Mouse (Mus musculus): ENCODE results near the gene Rfx1. TPM values are rescaled to one million over a fixed set of nuclear protein-coding genes. Genes with fewer than 3 reads are reported as not detected.

The Rfx1 gene
- polyA plus RNA-seq, 1 experiment = 37.9 TPM

DNA sequence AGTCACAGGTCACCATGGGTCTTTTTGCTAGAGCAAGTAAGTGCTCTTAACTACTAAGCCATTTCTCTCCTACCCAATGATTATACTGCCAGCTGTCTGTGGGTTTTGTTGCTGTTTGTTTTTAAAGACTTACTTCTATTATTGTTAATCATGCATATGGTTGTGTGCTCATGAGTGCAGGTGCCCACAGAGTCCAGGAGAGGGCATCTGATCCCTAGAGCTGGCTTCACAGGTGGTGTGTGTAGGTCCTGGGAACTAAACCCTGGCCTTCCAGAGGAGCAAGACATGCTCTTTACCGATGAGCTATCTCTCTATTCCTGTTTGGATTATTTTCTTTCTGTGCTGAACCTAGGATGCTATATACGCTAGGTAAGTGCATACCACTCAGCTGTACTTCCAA is 7.4 kb upstream of the Rfx1 start:
- no peak for DNase-seq (ENCODE audit: extremely low spot score in 1 of 2, low spot score in 1 of 2)

DNA sequence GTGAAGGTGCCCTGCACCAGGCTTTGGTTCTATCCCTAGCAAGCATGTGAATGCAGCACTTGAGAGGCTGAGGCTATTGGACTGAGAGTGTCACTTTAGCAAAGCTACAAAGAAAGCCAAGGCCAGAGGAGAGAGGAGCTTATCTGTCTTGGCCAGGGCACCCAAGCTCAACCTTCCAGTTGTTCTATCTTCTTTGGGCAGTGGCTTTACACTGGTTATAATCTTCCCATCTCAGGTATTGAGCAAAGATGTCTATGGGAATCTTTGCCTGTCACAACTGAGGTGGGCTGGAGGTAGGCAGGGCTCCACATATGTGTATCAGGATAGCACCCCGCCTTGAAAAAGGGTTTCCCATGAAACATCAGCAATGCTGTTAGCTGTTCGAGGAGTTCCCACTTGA is 6.4 kb upstream of the Rfx1 start:
- no peak for DNase-seq (ENCODE audit: extremely low spot score in 1 of 2, low spot score in 1 of 2)

DNA sequence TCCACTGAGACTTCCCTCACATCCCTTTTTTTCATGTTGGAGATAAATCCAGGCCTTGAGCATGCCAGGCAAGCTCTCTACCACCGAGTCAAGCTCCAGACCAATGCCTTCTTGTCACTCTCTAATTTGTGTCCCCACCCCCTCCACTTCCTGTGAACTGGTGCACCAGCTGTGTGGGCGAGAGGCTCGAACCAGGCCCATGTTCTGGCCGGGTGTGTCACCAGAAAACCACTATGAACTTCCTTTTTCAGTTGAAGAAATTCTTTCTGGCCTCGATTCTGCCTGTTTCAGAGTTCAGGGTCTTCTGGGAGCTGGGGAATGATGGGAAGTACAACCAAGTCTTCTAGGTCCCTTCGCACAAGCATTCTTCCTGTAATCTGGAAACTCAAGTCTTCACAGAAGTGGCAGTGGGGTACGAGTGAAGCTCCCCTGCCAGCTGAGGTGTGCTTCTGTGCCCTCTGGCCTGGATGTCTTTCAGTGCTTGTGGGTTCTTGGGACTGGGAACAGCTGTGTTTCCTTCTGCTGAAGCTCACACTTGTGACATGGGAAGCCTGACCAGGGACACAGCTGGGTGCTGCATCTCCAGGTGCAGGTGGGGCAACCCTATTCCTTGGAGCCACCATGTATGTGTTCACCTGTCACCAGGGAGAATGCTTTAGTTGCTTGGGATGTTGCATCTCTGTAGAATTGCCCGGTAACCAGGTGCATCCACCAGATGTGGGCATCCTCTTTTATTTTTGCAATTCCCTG is 2.6 kb upstream of the Rfx1 start:
- no peak for DNase-seq (ENCODE audit: extremely low spot score in 1 of 2, low spot score in 1 of 2)

DNA sequence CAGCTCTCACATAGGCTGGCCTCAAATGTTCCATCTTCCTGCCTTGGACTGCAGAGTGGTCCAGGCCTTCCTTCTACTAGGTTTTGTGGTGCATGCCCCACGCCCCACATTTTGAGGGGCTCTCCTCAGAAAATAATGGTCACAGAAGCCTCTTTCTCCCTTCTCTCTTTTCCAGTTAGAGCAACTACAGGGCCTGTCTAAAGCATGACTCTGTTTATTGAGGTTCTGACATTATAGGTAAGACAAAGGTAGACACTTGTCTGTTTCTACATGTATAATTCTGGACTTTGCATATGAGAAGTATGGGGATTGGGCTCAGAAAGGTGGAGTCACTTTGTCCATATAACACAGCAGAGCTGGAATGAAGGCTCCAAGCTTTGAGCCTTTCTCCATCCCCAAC is 1.6 kb upstream of the Rfx1 start, which contains the start of gene Gm10643:
Gene Gm10643, minus strand, starts transcription at position 101 of the 400 bp plus-strand sequence.
- DNase-seq (ENCODE audit: extremely low spot score in 1 of 2, low spot score in 1 of 2) = no peak

DNA sequence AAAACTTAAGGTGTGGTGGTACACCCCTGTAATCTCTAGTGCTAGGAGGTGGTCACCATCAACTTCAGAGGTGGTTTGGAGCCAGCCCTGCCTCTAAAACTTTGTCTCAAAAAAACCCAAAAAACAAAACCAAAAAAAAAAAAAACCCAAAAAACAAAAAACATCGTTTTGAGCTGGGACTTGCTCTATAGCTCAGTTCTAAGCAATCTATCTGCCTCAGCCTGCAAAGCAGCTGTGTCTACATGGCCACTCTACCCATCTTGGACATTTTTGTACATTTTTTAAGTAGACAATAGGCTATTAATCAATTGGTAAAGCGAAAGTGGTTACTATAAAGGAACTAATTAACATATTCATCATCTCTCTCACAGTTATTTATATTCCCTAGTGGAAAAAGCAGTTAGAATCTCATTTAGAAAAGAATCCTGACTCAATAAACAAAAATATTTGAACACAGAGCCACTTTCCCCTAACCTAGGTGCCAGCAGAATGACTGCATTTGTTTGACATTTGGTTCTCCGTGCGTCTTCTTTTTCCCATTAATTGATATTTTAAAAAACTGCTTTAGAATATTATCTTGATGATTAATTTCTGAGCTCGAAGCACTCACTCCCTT is 1.1 kb upstream of the Rfx1 start:
- no peak for DNase-seq (ENCODE audit: extremely low spot score in 1 of 2, low spot score in 1 of 2)

DNA sequence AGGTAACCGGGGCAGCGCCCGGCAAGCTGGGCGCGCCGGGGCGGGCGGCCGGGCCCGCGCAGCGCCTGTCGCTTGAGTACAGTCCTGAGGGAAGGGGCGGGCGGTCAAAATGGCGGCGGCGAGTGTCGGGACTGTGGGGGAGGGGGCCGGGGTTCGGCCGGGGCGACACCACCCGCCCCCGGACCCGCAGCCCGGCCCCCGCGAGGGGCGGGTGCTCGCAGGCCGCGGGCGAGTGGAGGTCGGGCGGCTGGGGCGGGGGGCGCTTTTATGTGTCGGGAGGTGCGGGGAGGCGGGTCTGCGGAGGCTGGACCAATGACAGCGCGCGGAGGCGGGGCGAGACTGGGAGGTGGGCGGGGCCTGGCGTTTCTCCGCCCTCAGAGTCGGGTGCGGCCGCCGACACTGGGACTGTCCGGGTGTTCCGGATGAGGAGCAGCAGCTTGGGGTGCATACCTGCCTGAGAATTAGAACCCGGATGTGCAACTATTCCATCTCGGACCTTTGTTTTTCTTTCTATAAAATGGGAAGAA is 476 bp downstream of the Rfx1 start:
- DNase-seq (ENCODE audit: extremely low spot score in 1 of 2, low spot score in 1 of 2) = peak; percentile 85 to 96

DNA sequence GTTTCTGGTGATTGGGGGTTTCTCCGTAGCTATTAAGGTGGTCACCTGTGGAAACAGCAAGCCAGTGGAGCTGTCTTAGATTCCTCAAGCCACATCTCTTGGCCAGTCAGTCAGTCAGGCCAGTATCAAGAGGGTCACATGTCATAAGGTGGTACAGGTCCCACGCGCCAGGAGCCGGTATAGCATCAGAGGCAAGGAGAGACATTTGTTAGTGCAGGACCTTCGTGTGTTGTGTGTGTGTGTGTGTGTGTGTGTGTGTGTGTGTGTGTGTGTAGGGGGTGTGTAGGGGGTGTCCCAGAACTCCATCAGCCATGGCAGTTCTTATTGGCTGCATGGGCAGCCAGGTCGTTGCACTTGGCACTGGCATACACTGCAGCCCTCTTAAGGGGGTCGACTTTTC is 1.3 kb downstream of the Rfx1 start:
- no peak for DNase-seq (ENCODE audit: extremely low spot score in 1 of 2, low spot score in 1 of 2)

DNA sequence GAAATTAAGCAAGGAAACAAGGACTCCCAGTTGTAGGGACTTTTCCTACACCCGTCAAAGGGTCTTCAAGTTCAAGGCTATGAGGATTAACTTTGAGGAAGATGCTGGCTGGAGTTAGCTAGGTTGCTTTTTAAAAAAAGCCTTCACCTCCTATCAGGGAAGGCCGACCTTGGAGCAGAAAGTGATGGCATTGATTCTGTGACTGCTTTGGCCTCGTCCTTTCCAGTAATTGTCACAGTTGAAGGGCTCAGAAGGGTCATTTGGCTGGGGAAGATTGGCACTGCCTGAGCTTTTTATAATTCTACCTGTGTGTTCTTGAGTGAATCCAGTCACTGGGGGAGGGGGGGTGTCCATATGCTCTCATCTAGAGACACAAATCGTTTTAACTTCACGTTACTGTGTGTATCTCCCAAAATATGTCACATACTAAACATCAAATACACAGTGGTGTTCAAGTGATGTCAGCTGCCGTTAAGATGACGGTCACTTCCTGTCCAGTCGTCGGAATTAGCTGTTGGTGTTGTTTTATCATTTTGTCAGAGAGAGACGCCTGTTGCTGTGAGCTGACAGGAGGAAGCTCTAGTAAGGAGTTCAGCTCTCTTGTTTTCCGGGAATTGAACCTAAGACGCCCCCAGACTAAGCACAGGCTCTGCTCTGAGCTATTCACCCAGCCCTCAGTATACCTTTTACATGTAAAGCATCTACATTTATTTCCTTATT is 1.8 kb downstream of the Rfx1 start:
- no peak for DNase-seq (ENCODE audit: extremely low spot score in 1 of 2, low spot score in 1 of 2)

DNA sequence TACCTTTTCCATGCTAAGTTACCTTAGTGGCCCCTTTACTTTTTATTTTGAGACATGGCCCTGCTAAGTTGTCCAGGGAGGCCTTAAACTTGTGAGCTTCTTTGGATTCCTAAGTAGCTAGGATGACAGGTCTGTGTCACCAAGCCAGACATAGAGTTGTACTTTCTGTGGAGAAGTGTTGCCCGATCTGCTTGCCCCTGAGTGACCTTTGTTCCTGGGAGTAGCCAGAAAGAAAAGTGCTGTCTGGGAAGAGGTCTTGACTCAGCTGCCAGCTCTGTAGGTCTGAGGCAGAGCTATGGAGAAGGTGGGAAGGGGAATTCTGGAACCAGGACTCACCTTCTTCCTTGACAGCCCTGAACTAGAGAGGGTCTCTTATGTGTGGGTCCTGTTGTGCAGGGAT is 2.5 kb downstream of the Rfx1 start:
- DNase-seq (ENCODE audit: extremely low spot score in 1 of 2, low spot score in 1 of 2) = no peak

DNA sequence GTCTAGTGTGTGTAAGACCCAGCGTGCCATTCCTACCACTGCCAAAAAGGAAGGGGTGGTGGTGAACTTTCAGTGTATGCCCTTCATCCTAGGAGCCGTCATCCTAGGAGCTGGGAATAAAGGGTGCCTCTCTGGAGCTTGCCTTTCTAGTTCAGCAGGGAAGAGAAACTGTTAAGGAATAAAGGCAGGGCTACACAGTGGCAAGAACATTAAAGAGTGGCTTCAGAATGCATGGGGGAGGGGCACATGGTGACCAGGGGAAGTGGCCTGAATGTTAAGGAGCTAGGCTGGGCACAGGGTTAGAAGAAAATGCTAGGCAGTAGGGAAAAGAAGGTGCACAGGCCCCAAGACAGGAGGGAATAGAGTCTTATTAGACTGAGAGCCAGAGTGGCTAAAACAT is 3.1 kb downstream of the Rfx1 start:
- no peak for DNase-seq (ENCODE audit: extremely low spot score in 1 of 2, low spot score in 1 of 2)

DNA sequence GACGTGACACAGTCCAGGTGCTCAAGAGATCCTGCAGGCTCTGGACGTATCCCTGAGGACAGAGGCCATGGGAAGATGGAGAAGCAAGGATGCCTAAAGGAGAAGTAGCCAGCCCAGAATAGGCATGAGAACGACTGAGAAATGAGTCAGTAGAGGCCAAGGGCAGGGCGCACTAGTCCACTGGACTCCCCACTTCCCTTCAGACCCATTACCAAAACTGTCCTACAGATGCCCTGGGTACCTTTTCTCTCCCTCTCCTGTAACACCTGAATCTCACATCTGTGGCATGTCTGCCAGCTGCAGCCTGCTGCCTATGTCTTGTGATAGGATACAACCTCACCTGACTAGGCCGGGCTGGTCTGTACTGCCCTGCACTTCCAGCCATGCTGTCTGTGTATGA is 3.6 kb downstream of the Rfx1 start:
- DNase-seq (ENCODE audit: extremely low spot score in 1 of 2, low spot score in 1 of 2) = no peak

DNA sequence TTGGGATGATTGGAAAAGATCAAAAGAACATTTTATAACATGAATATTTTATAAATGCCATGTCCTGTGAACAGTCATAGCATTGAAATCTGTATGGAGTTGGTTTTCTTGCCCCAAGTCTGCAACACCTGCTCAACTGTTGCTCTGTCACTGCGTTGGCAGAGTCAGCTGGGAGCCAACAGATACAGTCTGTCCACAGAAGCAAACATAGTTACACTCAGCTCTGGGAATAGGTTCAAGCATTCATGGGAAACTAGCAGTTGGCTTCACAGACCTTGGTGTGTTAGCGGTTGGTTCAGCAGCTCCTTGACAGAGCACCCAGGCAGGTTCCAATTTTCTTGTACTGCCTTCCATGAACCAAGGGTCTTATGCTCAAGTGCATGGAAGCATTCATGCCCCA is 4.0 kb downstream of the Rfx1 start:
- DNase-seq (ENCODE audit: extremely low spot score in 1 of 2, low spot score in 1 of 2) = peak; percentile 73 to 76

DNA sequence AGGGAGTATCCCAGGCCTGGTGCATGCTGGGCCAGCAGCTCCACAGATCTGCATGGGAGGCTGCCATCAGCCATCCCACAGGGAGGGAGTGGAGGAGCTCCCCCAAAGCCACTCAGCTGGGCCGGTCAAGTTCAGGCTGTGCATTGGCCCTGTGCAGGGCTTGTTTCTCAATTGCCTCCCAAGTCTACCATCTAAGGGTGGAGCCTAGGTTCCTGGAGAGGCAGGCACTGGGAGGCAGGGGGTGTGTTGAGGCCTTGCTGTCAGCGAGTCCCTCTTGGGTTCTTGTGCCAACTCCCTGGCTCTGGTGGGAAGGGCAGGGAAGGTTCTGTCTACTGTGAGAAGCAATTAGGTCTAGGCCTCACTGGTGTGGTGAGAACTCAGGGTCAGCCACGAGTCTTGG is 5.3 kb downstream of the Rfx1 start:
- DNase-seq (ENCODE audit: extremely low spot score in 1 of 2, low spot score in 1 of 2) = no peak

DNA sequence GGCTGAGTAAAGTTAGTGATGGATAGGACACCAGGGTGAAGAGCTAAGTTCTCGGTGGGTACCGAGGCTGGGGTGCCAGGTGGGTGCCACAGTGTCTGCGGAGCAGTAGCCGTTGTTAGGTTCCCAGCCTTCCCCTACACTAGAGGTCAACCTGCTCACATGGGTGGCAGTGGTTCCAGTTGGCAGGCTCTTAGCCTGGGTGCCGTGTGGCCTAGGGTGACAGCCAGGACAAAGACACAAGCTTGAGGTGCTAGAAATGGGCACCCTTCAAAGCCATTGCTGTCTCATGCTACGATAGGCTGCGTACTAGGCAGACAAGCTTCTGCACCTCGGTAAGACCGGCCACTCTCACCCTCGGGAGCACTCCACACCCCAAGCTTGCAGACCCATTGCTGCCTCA is 5.7 kb downstream of the Rfx1 start:
- no peak for DNase-seq (ENCODE audit: extremely low spot score in 1 of 2, low spot score in 1 of 2)

DNA sequence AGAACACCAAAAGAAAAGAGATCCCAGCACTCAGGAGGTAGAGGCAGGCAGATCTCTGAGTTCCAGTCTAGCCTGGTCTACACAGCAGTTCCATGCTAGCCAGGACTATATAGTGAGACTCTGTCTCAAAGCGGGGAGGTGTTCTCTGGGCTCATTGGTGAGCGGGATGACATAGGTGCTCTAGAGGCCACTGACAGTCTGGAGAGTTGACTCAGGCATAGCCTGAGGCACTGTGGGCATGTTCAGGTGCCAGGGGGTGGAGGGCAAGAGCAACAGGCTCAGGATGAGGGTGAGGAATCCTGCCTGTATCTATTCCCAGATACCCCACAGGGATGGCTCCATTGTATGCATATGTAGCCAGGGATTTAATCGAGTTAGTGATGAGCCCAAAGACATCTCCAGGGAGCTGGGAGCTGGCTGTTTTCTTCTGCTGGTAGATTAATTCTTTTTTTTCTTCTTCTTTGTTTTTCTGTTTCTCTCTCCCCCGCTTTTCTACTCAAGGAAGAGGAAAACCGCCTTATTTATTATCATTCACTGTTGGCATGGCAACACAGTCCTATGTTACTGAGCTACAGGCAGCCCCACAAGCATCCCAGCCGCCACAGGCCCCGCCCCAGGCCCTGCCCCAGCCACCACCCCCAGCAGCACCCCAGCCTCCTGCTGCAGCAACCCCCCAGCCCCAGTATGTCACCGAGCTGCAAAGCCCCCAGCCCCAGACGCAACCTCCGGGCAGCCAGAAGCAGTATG is 6.8 kb downstream of the Rfx1 start:
- peak in 1 of 2 experiments; percentile 47 for DNase-seq (ENCODE audit: extremely low spot score in 1 of 2, low spot score in 1 of 2)

DNA sequence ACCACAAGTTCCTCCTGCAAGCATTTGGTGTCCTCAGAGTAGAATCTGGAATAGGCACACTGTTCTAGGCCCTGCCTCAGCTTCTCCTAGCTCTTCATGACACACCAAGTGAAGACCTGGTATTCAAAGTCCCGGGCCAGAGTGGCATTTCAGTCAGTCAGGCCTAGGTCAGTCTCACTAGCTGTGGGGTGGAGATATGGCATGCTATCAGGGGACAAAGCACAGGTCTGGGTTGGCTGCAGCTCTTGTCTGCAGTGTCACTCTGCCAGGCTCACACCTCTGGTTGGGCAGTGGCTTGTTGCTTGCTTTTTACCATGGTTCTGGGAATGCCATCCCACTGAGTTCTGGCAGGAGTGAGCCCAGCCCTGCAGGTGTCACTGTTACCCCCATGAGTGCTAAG is 9.8 kb downstream of the Rfx1 start:
- DNase-seq (ENCODE audit: extremely low spot score in 1 of 2, low spot score in 1 of 2) = no peak

DNA sequence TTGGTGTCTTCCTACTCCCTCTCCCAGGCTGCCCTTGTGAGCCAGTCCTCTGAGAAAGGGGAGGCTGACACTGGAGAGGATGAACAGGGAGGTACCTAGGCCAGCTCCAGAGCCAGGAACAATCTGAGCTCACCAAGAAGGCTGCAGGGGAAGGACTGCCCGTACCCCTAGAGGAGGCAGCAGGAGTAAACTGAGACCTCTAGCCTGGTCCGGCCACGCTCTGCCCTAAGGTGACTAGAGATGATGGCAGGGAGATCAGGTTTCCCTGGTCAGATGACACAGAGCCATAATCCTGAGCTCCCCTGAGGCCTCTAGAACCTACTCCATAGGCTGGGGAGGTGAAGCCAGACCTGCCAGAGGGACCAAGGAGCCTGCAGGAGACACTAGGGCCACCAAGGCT is 10.2 kb downstream of the Rfx1 start:
- DNase-seq (ENCODE audit: extremely low spot score in 1 of 2, low spot score in 1 of 2) = no peak

DNA sequence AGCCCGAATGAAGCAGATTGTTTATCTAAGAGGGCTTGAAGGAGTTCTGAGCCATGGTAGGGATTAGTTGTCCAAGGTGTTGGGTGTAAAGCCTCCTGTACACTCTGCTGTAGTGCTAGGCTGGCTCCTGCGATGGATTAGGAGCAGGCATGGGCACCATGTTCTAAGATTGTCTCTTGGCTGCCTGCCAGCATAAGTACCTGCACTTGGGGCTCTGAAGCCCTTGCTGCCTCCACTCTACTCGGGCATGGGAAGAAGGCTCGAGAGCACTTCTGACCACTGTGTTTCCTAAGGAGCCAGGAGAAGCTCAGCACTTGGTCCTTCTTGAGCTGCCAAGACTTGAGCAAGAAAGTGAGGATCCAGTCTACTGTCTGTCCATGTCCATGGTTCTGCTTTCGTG is 12.6 kb downstream of the Rfx1 start:
- DNase-seq (ENCODE audit: extremely low spot score in 1 of 2, low spot score in 1 of 2) = no peak

DNA sequence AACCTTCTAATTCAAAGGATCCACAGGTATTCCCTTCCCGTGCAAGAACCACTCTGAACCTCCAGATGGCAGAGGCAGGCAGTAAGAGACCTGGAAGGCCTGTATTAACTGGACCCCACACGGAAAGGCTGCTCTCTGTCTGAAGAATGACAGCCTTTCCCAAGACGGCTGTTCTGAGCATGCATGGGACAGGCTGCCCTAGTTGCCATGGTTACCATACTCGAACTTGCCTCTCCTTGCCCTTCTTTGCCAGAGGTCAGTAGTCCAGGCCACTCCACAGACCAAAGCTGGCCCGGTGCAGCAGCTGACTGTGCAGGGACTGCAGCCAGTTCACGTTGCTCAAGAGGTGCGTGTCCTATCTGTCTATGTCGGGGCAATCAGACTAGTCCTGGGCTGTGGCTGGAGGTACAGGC is 17.2 kb downstream of the Rfx1 start:
- no peak for DNase-seq (ENCODE audit: extremely low spot score in 1 of 2, low spot score in 1 of 2)

DNA sequence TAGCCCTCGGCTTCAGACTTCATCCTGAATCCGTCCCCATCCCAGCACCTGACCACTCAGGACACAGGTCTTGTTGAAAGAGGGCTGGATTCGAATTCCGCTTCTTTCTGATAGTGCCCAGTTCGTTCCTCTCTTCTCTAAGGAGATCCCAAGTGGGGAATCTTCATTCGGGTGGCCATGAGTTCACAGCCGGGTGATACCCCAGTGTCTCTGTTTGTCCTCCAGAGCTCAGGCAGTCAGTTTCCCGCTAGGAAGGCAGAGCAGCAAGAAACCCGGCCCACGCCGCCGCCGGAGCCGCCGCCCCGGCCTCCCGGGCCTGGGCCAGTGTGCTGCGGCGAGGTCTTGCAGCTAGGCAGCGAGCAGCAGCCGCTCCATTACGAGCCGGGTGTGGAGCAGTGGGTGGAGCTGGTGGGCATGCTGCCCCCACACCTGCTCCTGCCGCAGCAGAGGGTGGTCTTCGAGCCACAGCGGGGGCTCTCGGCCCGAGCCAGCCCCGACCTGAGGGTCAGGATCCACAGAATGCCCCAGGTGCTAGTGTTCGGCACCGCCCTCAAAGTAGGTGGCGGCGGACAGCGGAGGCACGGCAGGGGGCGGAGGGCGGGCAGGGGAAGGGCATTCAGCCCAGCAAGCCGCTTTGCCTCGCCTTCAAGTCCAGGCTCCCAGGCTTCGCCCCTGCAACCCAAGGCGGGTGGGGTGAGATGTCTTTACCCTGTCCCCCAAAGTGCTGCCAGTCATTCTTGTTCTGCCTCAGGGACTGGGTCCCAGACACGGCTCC is 17.9 kb downstream of the Rfx1 start:
- no peak for DNase-seq (ENCODE audit: extremely low spot score in 1 of 2, low spot score in 1 of 2)

Measured in frontal cortex, adult 2 months (tissue).